Mouse (Mus musculus) small intestine, adult 2 months (tissue): ENCODE data around the gene Mapk13. TPM values are rescaled to one million over a fixed set of nuclear protein-coding genes. Genes with fewer than 3 reads are reported as not detected.

Experiments used
- H3K27ac ChIP-seq: fragments of 200-500 bp; 2 replicates; pipeline ENCODE4 v1.5.1; 2012; ENCODE audit warnings: low read depth, low read length, control low read depth, inconsistent platforms; ENCODE audit not compliant: insufficient read depth
- H3K27me3 ChIP-seq: fragments of 200-500 bp; 2 replicates; pipeline ENCODE4 v1.6.1; 2012; ENCODE audit warnings: mild to moderate bottlenecking, moderate library complexity, low read length, inconsistent platforms; ENCODE audit not compliant: control insufficient read depth, insufficient read depth
- H3K36me3 ChIP-seq: fragments of 200-500 bp; 2 replicates; pipeline ENCODE4 v1.6.1; 2012; ENCODE audit warnings: mild to moderate bottlenecking, low read length, control low read depth, inconsistent platforms; ENCODE audit not compliant: control insufficient read depth, insufficient read depth
- H3K4me1 ChIP-seq: fragments of 200-500 bp; 2 replicates; pipeline ENCODE4 v1.6.1; 2012; ENCODE audit warnings: low read length, inconsistent platforms, mixed read lengths; ENCODE audit not compliant: control insufficient read depth, insufficient read depth, insufficient read length
- H3K4me3 ChIP-seq: fragments of 200-500 bp; 2 replicates; pipeline ENCODE4 v1.5.1; 2012; ENCODE audit warnings: low read depth, mild to moderate bottlenecking, control low read depth, inconsistent platforms, low read length, moderate library complexity
- CTCF ChIP-seq: fragments of 200-500 bp; IDR thresholded peaks from 2 replicates; pipeline ENCODE4 v1.5.1; 2012; ENCODE audit warnings: low read depth, mild to moderate bottlenecking, control low read depth, inconsistent platforms, low read length, moderate library complexity, mixed read lengths; ENCODE audit not compliant: insufficient replicate concordance, insufficient read length; ENCODE audit errors: extremely low read depth
- POLR2A ChIP-seq: fragments of 200-500 bp; IDR thresholded peaks from 2 replicates; pipeline ENCODE4 v1.6.1; 2012; ENCODE audit warnings: low read depth, mild to moderate bottlenecking, control low read depth, inconsistent platforms, low read length, moderate library complexity
- WGBS: fragments of 180-500 bp; shearing (Covaris S2); methylation state at CpG from one replicate; pipeline ENCODE4 v1.1.7; 2018; 5-methylcytosine and 5-hydroxymethylcytosine counted together
- polyA plus RNA-seq: library from polyadenylated mRNA; depleted of rRNA; stranded (reverse); fragments of >200 nt; gene quantifications from 2 replicates; pipeline ENCODE4 v1.2.3, GENCODE M21; 2012

Gene Mapk13
- polyA plus RNA-seq, 1 experiment = 266 TPM

GRCm38 (mm10) chr17:28787507-28787906 lies 18.4 kb downstream of the Mapk13 start:
- no peak for TF ChIP-seq CTCF
- no peak for TF ChIP-seq POLR2A
- Histone ChIP-seq H3K36me3 (no peaks in the 10 kb centered on the region), H3K4me1 (no peaks in the 10 kb centered on the region), H3K27ac (no peak overlapping the region), H3K27me3 (no peaks in the 10 kb centered on the region), H3K4me3 (no peak overlapping the region)
- WGBS = 99% methylated on average over 12 of the region's 12 CpGs

GRCm38 (mm10) chr17:28797031-28797430 lies 27.9 kb downstream of the Mapk13 start:
- WGBS = 91% methylated on average over 4 of the region's 4 CpGs
- Histone ChIP-seq H3K27me3 (no peaks in the 10 kb centered on the region), H3K36me3 (no peaks in the 10 kb centered on the region), H3K27ac (no peak overlapping the region), H3K4me3 (no peak overlapping the region), H3K4me1 (no peaks in the 10 kb centered on the region; the same call in 1 of the 2 replicates)
- no peak for TF ChIP-seq POLR2A
- TF ChIP-seq CTCF = no peak

GRCm38 (mm10) chr17:28799291-28800160 lies 30.4 kb downstream of the Mapk13 start:
- H3K27ac ChIP-seq = no peak overlapping the region

GRCm38 (mm10) chr17:28800281-28800670 lies 31.2 kb downstream of the Mapk13 start:
- H3K27me3 ChIP-seq = no peaks in the 10 kb centered on the region
- WGBS = 1% methylated on average over 15 of the region's 15 CpGs
- no peak for TF ChIP-seq CTCF
- H3K36me3 ChIP-seq = no peaks in the 10 kb centered on the region
- peak overlapping the region; percentile 86; the same call in 1 of the 2 replicates for H3K27ac ChIP-seq
- peak overlapping the region; percentile 80 for H3K4me3 ChIP-seq
- peaks cover 3% of the 10 kb centered on the region for H3K4me1 ChIP-seq

More at GRCm38 (mm10) chr17:28799291-28800160, 30.4 kb downstream of the Mapk13 start:
- Histone ChIP-seq H3K4me1 (no peaks in the 10 kb centered on the region; the same call in none of the 2 replicates), H3K36me3 (no peaks in the 10 kb centered on the region), H3K27me3 (no peaks in the 10 kb centered on the region), H3K4me3 (no peak overlapping the region)
- no peak for TF ChIP-seq POLR2A
- TF ChIP-seq CTCF = no peak
- 13% methylated on average over 14 of the region's 14 CpGs for WGBS

- H3K36me3 ChIP-seq = peaks cover 3% of the 10 kb centered on the region; the same call in 1 of the 2 replicates
- WGBS = 1% methylated on average over 69 of the region's 99 CpGs
- H3K4me3 ChIP-seq = peak within 1 kb of the TSS; percentile 80
- peaks cover 5% of the 10 kb centered on the region for H3K4me1 ChIP-seq
- TF ChIP-seq CTCF (peak; percentile 60), POLR2A (peak; percentile 61; the same call in 1 of the 2 replicates)
- H3K27me3 ChIP-seq = no peaks in the 10 kb centered on the region
- peak within 1 kb of the TSS; percentile 86 for H3K27ac ChIP-seq
Observed at GRCm38 (mm10) chr17:28800671-28801412, 31.7 kb downstream of the Mapk13 start, which contains the start of gene Brpf3. Brpf3 (plus strand) TSS chr17:28801090.

- H3K4me1 ChIP-seq = peaks cover 12% of the 10 kb centered on the region
- no peaks in the 10 kb centered on the region for H3K27me3 ChIP-seq
- H3K4me3 ChIP-seq = peak overlapping the region; percentile 80
- no peak overlapping the region for H3K27ac ChIP-seq
- no peak for TF ChIP-seq CTCF
- TF ChIP-seq POLR2A = peak; percentile 90
- H3K36me3 ChIP-seq = peaks cover 7% of the 10 kb centered on the region
- WGBS = 1% methylated on average over 39 of the region's 42 CpGs
Observed at GRCm38 (mm10) chr17:28801474-28802005, 32.4 kb downstream of the Mapk13 start.
